In genomic region chr3:142550052-142550676, GRCm38 (mm10) we compare ENCODE assay signal across 23 mouse cellular contexts. TPM values are rescaled to one million over a fixed set of nuclear protein-coding genes. Genes with fewer than 3 reads are reported as not detected.
"Had no signal": no experiment of that assay in that cellular context is flagged by ENCODE, and none has a peak within 500 bp of the region (broad histone marks: within the 10 kb centered on the region; RNA-seq: fewer than 3 reads in every experiment).

No protein-coding gene starts in this region.

- H3K9ac ChIP-seq: kidney, embryonic 15.5 days; limb, embryonic 15.5 days; liver, embryonic 12.5 days; lung, embryonic 15.5 days; midbrain, embryonic 13.5 days; neural tube, embryonic 12.5 days had no signal

- ATAC-seq: intestine, embryonic 16.5 days; liver, embryonic 12.5 days; midbrain, embryonic 13.5 days had no signal

- H3K4me3 ChIP-seq: kidney, embryonic 15.5 days; left cerebral cortex, adult 2 months; limb, embryonic 15.5 days; liver, embryonic 12.5 days; lung, embryonic 15.5 days; midbrain, embryonic 13.5 days; myocyte; neural tube, embryonic 12.5 days had no signal

- DNase-seq: kidney, adult 2 months; kidney, postnatal 14 days; lung, postnatal 14 days; retina, postnatal 1 day; thymus, adult 18-20 months; thymus, postnatal 14 days had no signal

- H3K9me3 ChIP-seq: kidney, embryonic 15.5 days; limb, embryonic 15.5 days; liver, embryonic 12.5 days; lung, embryonic 15.5 days; midbrain, embryonic 13.5 days; neural tube, embryonic 12.5 days had no signal

- H3K27me3 ChIP-seq: kidney, embryonic 15.5 days; limb, embryonic 15.5 days; liver, embryonic 12.5 days; lung, embryonic 15.5 days; midbrain, embryonic 13.5 days; neural tube, embryonic 12.5 days had no signal

- H3K27ac ChIP-seq: kidney, embryonic 15.5 days; left cerebral cortex, adult 2 months; limb, embryonic 15.5 days; liver, embryonic 12.5 days; lung, embryonic 15.5 days; macrophage; midbrain, embryonic 13.5 days; neural tube, embryonic 12.5 days; stomach, postnatal 0 days had no signal

- H3K4me2 ChIP-seq: kidney, embryonic 15.5 days; limb, embryonic 15.5 days; liver, embryonic 12.5 days; lung, embryonic 15.5 days; midbrain, embryonic 13.5 days; neural tube, embryonic 12.5 days had no signal

- H3K4me1 ChIP-seq: kidney, embryonic 15.5 days; limb, embryonic 15.5 days; liver, embryonic 12.5 days; lung, embryonic 15.5 days; midbrain, embryonic 13.5 days; neural tube, embryonic 12.5 days had no signal

- H3K36me3 ChIP-seq: kidney, embryonic 15.5 days; limb, embryonic 15.5 days; liver, embryonic 12.5 days; lung, embryonic 15.5 days; midbrain, embryonic 13.5 days; neural tube, embryonic 12.5 days had no signal

RNA-seq across cellular contexts. Expression of gene Gbp2b, which starts 44.5 kb away (rescaled TPM):
- total RNA-seq: layer of hippocampus, postnatal 14 days; left cerebral cortex, adult 2 months; left cerebral cortex, postnatal 25 days; megakaryocyte-erythroid progenitor cell, adult 5-6 weeks; neutrophil, adult 5-6 weeks had no signal
- polyA plus RNA-seq: limb, embryonic 11.5 days; limb, embryonic 15.5 days; liver, embryonic 12.5 days; liver, embryonic 16.5 days; lung, embryonic 15.5 days; midbrain, embryonic 13.5 days; neural tube, embryonic 12.5 days; stomach, postnatal 0 days had no signal

RNA-seq across cellular contexts. Expression of gene Gbp5, which starts 56.4 kb away (rescaled TPM):
- polyA plus RNA-seq: limb, embryonic 11.5 days; limb, embryonic 15.5 days; myocyte; neural tube, embryonic 12.5 days had no signal
